Mouse (Mus musculus): ENCODE results near the gene Cep55.

- TF ChIP-seq FLI1 (IDR thresholded peaks at IDR 0.05; ENCODE audit: low read length) (no peak), GATA1 (IDR thresholded peaks at IDR 0.05; ENCODE audit: borderline replicate concordance, low read length) (no peak)
Observed at GRCm38 (mm10) chr19:38034696-38035095, 20.1 kb upstream of the Cep55 start.

Data from megakaryocyte, embryonic 14.5 days (primary cell).